Mouse (Mus musculus): ENCODE data around the gene Mrpl22. TPM values are rescaled to one million over a fixed set of nuclear protein-coding genes. Genes with fewer than 3 reads are reported as not detected.
"Not testable (repeated sequence)": the region's sequence is repeated elsewhere in the genome, so short reads cannot be mapped to it uniquely, and the experiment has no call there.

Mrpl22 gene
- polyA plus RNA-seq, 1 experiment from 2014 or later, result 128 TPM

GRCm38 (mm10) chr11:58215814-58216213, 44.4 kb downstream of the Mrpl22 start:
- Histone ChIP-seq H3K4me1 (ENCODE audit: insufficient read depth) (no peaks in the 10 kb centered on the region), H3K4me3 (ENCODE audit: low read depth, low read length) (no peak overlapping the region)

DNA sequence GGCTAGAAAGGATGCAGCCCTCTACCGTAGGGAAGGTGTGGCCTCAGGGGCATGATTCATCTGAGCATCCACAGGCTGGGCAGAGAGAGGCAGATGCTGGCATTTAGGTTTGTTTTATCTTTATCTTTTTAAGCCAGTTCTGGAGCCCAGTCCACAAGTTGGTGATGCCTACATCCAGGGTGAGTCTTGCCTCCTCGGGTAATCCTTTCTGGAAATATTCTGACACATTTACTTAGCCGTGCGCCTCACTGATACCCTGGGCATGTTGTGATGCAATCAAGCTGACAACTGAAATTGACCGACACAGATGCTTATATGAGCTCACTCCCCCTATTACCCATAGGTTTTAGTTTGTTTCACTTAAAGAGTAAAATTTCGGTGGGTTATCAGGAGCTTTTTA, 45.4 kb downstream of the Mrpl22 start:
- no peak for ATAC-seq (ENCODE audit: insufficient read depth)
- Histone ChIP-seq H3K36me3 (ENCODE audit: insufficient read depth) (no peaks in the 10 kb centered on the region), H3K9ac (no peak overlapping the region), H3K4me1 (ENCODE audit: insufficient read depth) (no peaks in the 10 kb centered on the region), H3K9me3 (ENCODE audit: low read depth, low read length) (no peaks in the 10 kb centered on the region), H3K27ac (ENCODE audit: low read depth) (no peak overlapping the region), H3K27me3 (ENCODE audit: insufficient read depth, low read length) (no peaks in the 10 kb centered on the region), H3K4me2 (no peak overlapping the region), H3K4me3 (ENCODE audit: low read depth, low read length) (no peak overlapping the region)
- TF ChIP-seq CTCF (IDR thresholded peaks at IDR 0.05; ENCODE audit: low read depth), result no peak
- DNase-seq, result no peak
- WGBS, result 65% methylated on average over 6 of the region's 6 CpGs

More at GRCm38 (mm10) chr11:58215814-58216213, 44.4 kb downstream of the Mrpl22 start:
- ATAC-seq (ENCODE audit: insufficient read depth), result no peak
- no peaks in the 10 kb centered on the region for H3K27me3 ChIP-seq (ENCODE audit: insufficient read depth, low read length)
- no peak for DNase-seq
- no peak for TF ChIP-seq CTCF (IDR thresholded peaks at IDR 0.05; ENCODE audit: low read depth)
- H3K27ac ChIP-seq (ENCODE audit: low read depth), result no peak overlapping the region
- H3K4me2 ChIP-seq, result 0 out of 2 replicates have a peak overlapping the region, but pooled peaks have one; percentile 15
- H3K9ac ChIP-seq, result no peak overlapping the region
- H3K36me3 ChIP-seq (ENCODE audit: insufficient read depth), result no peaks in the 10 kb centered on the region
- WGBS, result 70% methylated on average over 5 of the region's 5 CpGs
- H3K9me3 ChIP-seq (ENCODE audit: low read depth, low read length), result no peaks in the 10 kb centered on the region

- H3K27ac ChIP-seq (ENCODE audit: low read depth), result no peak overlapping the region
Observed at GRCm38 (mm10) chr11:58223751-58224150, 52.3 kb downstream of the Mrpl22 start.

DNA sequence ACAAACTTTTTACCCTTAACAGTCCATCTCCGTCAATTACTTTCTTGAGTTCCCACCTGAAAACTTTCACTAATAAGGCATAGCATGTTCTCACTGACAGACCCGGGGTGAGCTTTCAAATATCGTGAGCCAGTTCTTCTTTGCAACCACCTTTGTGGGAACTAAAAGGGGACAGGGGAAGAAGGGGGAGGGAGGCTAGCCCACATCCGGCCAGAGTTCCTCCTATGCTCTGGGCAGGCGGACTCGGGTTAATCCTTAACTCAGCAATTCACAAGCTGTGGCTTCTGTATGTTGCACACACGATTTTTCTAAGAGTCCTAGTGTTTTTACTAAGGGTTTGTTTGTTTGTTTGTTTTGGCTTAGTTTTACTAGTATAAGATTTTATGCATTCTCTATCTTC, 52.9 kb downstream of the Mrpl22 start:
- Histone ChIP-seq H3K4me1 (ENCODE audit: insufficient read depth) (no peaks in the 10 kb centered on the region), H3K4me2 (no peak overlapping the region), H3K9ac (no peak overlapping the region), H3K27ac (ENCODE audit: low read depth) (no peak overlapping the region), H3K9me3 (ENCODE audit: low read depth, low read length) (no peaks in the 10 kb centered on the region), H3K36me3 (ENCODE audit: insufficient read depth) (no peaks in the 10 kb centered on the region), H3K27me3 (ENCODE audit: insufficient read depth, low read length) (no peaks in the 10 kb centered on the region), H3K4me3 (ENCODE audit: low read depth, low read length) (no peak overlapping the region)
- 31% methylated on average over 7 of the region's 7 CpGs for WGBS
- TF ChIP-seq CTCF (IDR thresholded peaks at IDR 0.05; ENCODE audit: low read depth), result no peak
- ATAC-seq (ENCODE audit: insufficient read depth) (no peak), DNase-seq (peak; percentile 22)

More at GRCm38 (mm10) chr11:58223751-58224150, 52.3 kb downstream of the Mrpl22 start:
- ATAC-seq (ENCODE audit: insufficient read depth) (no peak), DNase-seq (peak; percentile 28)
- no peak for TF ChIP-seq CTCF (IDR thresholded peaks at IDR 0.05; ENCODE audit: low read depth)
- Histone ChIP-seq H3K4me3 (ENCODE audit: low read depth, low read length) (no peak overlapping the region), H3K4me1 (ENCODE audit: insufficient read depth) (no peaks in the 10 kb centered on the region), H3K27me3 (ENCODE audit: insufficient read depth, low read length) (no peaks in the 10 kb centered on the region), H3K9ac (no peak overlapping the region), H3K4me2 (no peak overlapping the region), H3K36me3 (ENCODE audit: insufficient read depth) (no peaks in the 10 kb centered on the region), H3K9me3 (ENCODE audit: low read depth, low read length) (no peaks in the 10 kb centered on the region)
- 18% methylated on average over 4 of the region's 4 CpGs for WGBS

DNA sequence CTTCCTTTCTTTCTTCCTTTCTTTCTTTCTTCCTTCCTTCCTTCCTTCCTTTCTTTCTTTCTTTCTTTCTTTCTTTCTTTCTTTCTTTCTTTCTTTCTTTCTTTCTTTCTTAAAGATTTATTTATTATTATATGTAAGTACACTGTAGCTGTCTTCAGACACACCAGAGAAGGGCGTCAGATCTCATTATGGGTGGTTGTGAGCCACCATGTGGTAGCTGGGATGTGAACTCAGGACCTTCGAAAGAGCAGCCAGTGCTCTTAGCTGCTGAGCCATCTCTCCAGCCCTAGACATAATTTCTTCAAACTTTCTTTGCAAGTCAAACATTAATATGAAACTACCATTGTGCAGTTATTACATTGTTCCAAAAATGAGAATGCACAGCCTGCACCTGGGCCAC, 53.4 kb downstream of the Mrpl22 start:
- 44% methylated on average over 2 of the region's 2 CpGs for WGBS
- not testable (repeated sequence) for H3K4me1 ChIP-seq (ENCODE audit: insufficient read depth); H3K27ac ChIP-seq (ENCODE audit: low read depth); DNase-seq; H3K36me3 ChIP-seq (ENCODE audit: insufficient read depth); H3K9me3 ChIP-seq (ENCODE audit: low read depth, low read length); H3K27me3 ChIP-seq (ENCODE audit: insufficient read depth, low read length); H3K9ac ChIP-seq; H3K4me3 ChIP-seq (ENCODE audit: low read depth, low read length); ATAC-seq (ENCODE audit: insufficient read depth); H3K4me2 ChIP-seq

DNA sequence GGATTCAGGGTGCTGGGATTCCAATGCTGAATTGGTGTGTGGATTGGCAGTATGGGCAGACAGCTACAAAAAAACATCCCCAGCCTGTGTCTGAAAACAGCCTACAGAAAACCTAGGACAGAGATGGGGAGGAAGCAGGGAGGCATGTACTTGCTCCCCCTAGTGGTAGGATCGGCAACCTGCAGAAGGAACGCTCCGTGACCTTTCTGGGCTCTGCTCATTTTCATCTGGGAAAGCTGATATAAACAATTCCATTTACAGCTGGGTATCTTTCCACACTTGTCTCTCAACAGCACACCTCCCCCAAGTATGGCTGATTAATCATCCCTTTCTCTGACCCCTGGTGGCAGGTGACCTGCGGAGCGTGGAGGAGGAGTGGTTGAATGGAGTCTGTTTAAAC, 54.2 kb downstream of the Mrpl22 start:
- peak; percentile 87 for DNase-seq
- Histone ChIP-seq H3K4me2 (no peak overlapping the region), H3K27me3 (ENCODE audit: insufficient read depth, low read length) (no peaks in the 10 kb centered on the region), H3K36me3 (ENCODE audit: insufficient read depth) (no peaks in the 10 kb centered on the region), H3K9me3 (ENCODE audit: low read depth, low read length) (no peaks in the 10 kb centered on the region), H3K27ac (ENCODE audit: low read depth) (no peak overlapping the region), H3K9ac (no peak overlapping the region), H3K4me3 (ENCODE audit: low read depth, low read length) (no peak overlapping the region), H3K4me1 (ENCODE audit: insufficient read depth) (no peaks in the 10 kb centered on the region)
- WGBS, result 2% methylated on average over 5 of the region's 5 CpGs
- peak; percentile 97 for TF ChIP-seq CTCF (IDR thresholded peaks at IDR 0.05; ENCODE audit: low read depth)
- peak; percentile 49 for ATAC-seq (ENCODE audit: insufficient read depth)

DNA sequence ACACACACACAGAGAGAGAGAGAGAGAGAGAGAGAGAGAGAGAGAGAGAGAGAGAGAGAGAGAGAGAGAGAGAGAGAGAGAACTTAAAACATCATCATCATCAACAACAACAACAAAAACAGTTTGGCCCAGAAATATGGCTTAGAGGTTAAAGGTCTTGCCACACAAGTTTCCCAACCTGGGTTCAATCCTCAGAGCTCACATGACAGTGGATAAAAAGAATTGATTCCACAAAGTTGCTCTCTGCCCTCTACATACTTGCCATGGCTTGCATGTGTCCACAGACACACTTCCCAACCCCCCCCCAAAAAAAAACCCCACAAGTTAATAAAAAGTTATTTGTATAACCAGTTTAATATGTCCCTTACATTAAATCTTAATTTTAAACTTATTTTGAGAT, 55.0 kb downstream of the Mrpl22 start:
- Histone ChIP-seq H3K9me3 (ENCODE audit: low read depth, low read length) (no peaks in the 10 kb centered on the region), H3K4me1 (ENCODE audit: insufficient read depth) (no peaks in the 10 kb centered on the region), H3K27ac (ENCODE audit: low read depth) (no peak overlapping the region), H3K27me3 (ENCODE audit: insufficient read depth, low read length) (no peaks in the 10 kb centered on the region), H3K4me3 (ENCODE audit: low read depth, low read length) (no peak overlapping the region), H3K9ac (no peak overlapping the region), H3K36me3 (ENCODE audit: insufficient read depth) (no peaks in the 10 kb centered on the region), H3K4me2 (no peak overlapping the region)
- ATAC-seq (ENCODE audit: insufficient read depth) (no peak), DNase-seq (no peak)
- TF ChIP-seq CTCF (IDR thresholded peaks at IDR 0.05; ENCODE audit: low read depth), result no peak

- not testable (repeated sequence) for H3K9ac ChIP-seq; ATAC-seq (ENCODE audit: insufficient read depth); H3K36me3 ChIP-seq (ENCODE audit: insufficient read depth); H3K9me3 ChIP-seq (ENCODE audit: low read depth, low read length); H3K4me1 ChIP-seq (ENCODE audit: insufficient read depth); H3K4me3 ChIP-seq (ENCODE audit: low read depth, low read length); H3K27ac ChIP-seq (ENCODE audit: low read depth); DNase-seq; H3K4me2 ChIP-seq; H3K27me3 ChIP-seq (ENCODE audit: insufficient read depth, low read length)
- 91% methylated on average over 2 of the region's 2 CpGs for WGBS
Observed at GRCm38 (mm10) chr11:58228021-58228420, 56.6 kb downstream of the Mrpl22 start.

Other genes with a start within 250 kb of the Mrpl22 start
- gene Larp1, start 162.6 kb upstream of the Mrpl22 start, polyA plus RNA-seq (2014; fragmentation: Nextera tagmentation; extraction: Ambion mirVana), result 24.7 and 26.9 TPM in 2 replicates
- not detected in 2 replicates for gene Gm12248, start 78.5 kb upstream of the Mrpl22 start, polyA plus RNA-seq (2014; fragmentation: Nextera tagmentation; extraction: Ambion mirVana)
- 82.3 and 86.8 TPM in 2 replicates for gene Cnot8, start 67.5 kb upstream of the Mrpl22 start, polyA plus RNA-seq (2014; fragmentation: Nextera tagmentation; extraction: Ambion mirVana)
- 26.9 and 27.6 TPM in 2 replicates for gene Gemin5, start 3.1 kb upstream of the Mrpl22 start, polyA plus RNA-seq (2014; fragmentation: Nextera tagmentation; extraction: Ambion mirVana)
- 3.7 and 4.3 TPM in 2 replicates for gene Igtp, start 27.9 kb downstream of the Mrpl22 start, polyA plus RNA-seq (2014; fragmentation: Nextera tagmentation; extraction: Ambion mirVana)
- gene Irgm2, start 28.0 kb downstream of the Mrpl22 start, polyA plus RNA-seq (2014; fragmentation: Nextera tagmentation; extraction: Ambion mirVana), result 1.8 and 1.9 TPM in 2 replicates
- gene 4930438A08Rik, start 103.1 kb downstream of the Mrpl22 start, polyA plus RNA-seq (2014; fragmentation: Nextera tagmentation; extraction: Ambion mirVana), result not detected in 2 replicates
- 13.9 and 15.2 TPM in 2 replicates for gene Zfp692, start 135.4 kb downstream of the Mrpl22 start, polyA plus RNA-seq (2014; fragmentation: Nextera tagmentation; extraction: Ambion mirVana)
- 31.3 and 39.1 TPM in 2 replicates for gene Zfp672, start 158.7 kb downstream of the Mrpl22 start, polyA plus RNA-seq (2014; fragmentation: Nextera tagmentation; extraction: Ambion mirVana)
- gene Sh3bp5l, start 159.1 kb downstream of the Mrpl22 start, polyA plus RNA-seq (2014; fragmentation: Nextera tagmentation; extraction: Ambion mirVana), result 26.3 and 26.4 TPM in 2 replicates
- gene Lypd8, start 207.4 kb downstream of the Mrpl22 start, polyA plus RNA-seq (2014; fragmentation: Nextera tagmentation; extraction: Ambion mirVana), result not detected in 2 replicates
- not detected in 2 replicates for gene 1810065E05Rik, start 249.4 kb downstream of the Mrpl22 start, polyA plus RNA-seq (2014; fragmentation: Nextera tagmentation; extraction: Ambion mirVana)